Mouse (Mus musculus) E14TG2a.4 (cell line): Measurements from ENCODE around the gene Rbpj.

ENCODE experiments used
- CTCF ChIP-seq: conservative IDR thresholded peaks from 2 replicates; pipeline ENCODE4 v1.5.1; 2014; ENCODE audit warnings: low read length
- NANOG ChIP-seq: IDR thresholded peaks from 2 replicates; pipeline ENCODE4 v1.6.1; 2014; ENCODE audit warnings: borderline replicate concordance, low read length, mixed read lengths

- TF ChIP-seq CTCF (no peak), NANOG (no peak)
Observed at GRCm38 (mm10) chr5:53584069-53584767, 118.3 kb downstream of the Rbpj start.
